Mouse (Mus musculus): ENCODE measurements around the gene Gm3594. TPM values are rescaled to one million over a fixed set of nuclear protein-coding genes. Genes with fewer than 3 reads are reported as not detected.
"Not testable (repeated sequence)": the region's sequence is repeated elsewhere in the genome, so short reads cannot be mapped to it uniquely, and the experiment has no call there.

The Gm3594 gene
- polyA plus RNA-seq (2014; fragmentation: Nextera tagmentation; extraction: Ambion mirVana): not detected in 2 replicates

GRCm38 (mm10) chr14:6444511-6444910, at the start of gene Gm3594:
TSS of gene Gm3594 (minus strand) at chr14:6444611.
- H3K36me3 ChIP-seq (ENCODE audit: control insufficient read depth, insufficient read depth, low read length); DNase-seq (ENCODE audit: low spot score); H3K4me1 ChIP-seq (replicated peaks; ENCODE audit: control insufficient read depth, insufficient read depth, low read length); H3K4me3 ChIP-seq (ENCODE audit: low read depth, low read length); H3K27me3 ChIP-seq (ENCODE audit: control insufficient read depth, insufficient read depth, low read length); H3K9ac ChIP-seq (ENCODE audit: low read depth, low read length); H3K27ac ChIP-seq (ENCODE audit: low read depth, low read length); H3K9me3 ChIP-seq (ENCODE audit: control insufficient read depth, low read length); ATAC-seq (ENCODE audit: low FRiP score); H3K4me2 ChIP-seq (replicated peaks; ENCODE audit: low read depth, low read length): not testable (repeated sequence)
- no CpG with 5 or more reads among the region's 4 CpGs for WGBS

GRCm38 (mm10) chr14:6486331-6486730, 41.9 kb upstream of the Gm3594 start:
- 60% methylated on average over 1 of the region's 1 CpGs for WGBS
- H3K4me3 ChIP-seq (ENCODE audit: low read depth, low read length); H3K4me2 ChIP-seq (replicated peaks; ENCODE audit: low read depth, low read length); H3K27me3 ChIP-seq (ENCODE audit: control insufficient read depth, insufficient read depth, low read length); H3K36me3 ChIP-seq (ENCODE audit: control insufficient read depth, insufficient read depth, low read length); H3K27ac ChIP-seq (ENCODE audit: low read depth, low read length); H3K4me1 ChIP-seq (replicated peaks; ENCODE audit: control insufficient read depth, insufficient read depth, low read length); DNase-seq (ENCODE audit: low spot score); ATAC-seq (ENCODE audit: low FRiP score); H3K9ac ChIP-seq (ENCODE audit: low read depth, low read length); H3K9me3 ChIP-seq (ENCODE audit: control insufficient read depth, low read length): not testable (repeated sequence)

- not testable (repeated sequence) for H3K36me3 ChIP-seq (ENCODE audit: control insufficient read depth, insufficient read depth, low read length); H3K27ac ChIP-seq (ENCODE audit: low read depth, low read length); H3K4me1 ChIP-seq (replicated peaks; ENCODE audit: control insufficient read depth, insufficient read depth, low read length); DNase-seq (ENCODE audit: low spot score); H3K27me3 ChIP-seq (ENCODE audit: control insufficient read depth, insufficient read depth, low read length); H3K4me3 ChIP-seq (ENCODE audit: low read depth, low read length); H3K4me2 ChIP-seq (replicated peaks; ENCODE audit: low read depth, low read length); H3K9me3 ChIP-seq (ENCODE audit: control insufficient read depth, low read length); H3K9ac ChIP-seq (ENCODE audit: low read depth, low read length); ATAC-seq (ENCODE audit: low FRiP score)
- no CpG with 5 or more reads among the region's 1 CpGs for WGBS
Observed at GRCm38 (mm10) chr14:6485541-6485940, 41.1 kb upstream of the Gm3594 start.

GRCm38 (mm10) chr14:6482126-6482525, 37.7 kb upstream of the Gm3594 start:
- not testable (repeated sequence) for H3K27me3 ChIP-seq (ENCODE audit: control insufficient read depth, insufficient read depth, low read length); ATAC-seq (ENCODE audit: low FRiP score); H3K27ac ChIP-seq (ENCODE audit: low read depth, low read length); H3K9ac ChIP-seq (ENCODE audit: low read depth, low read length); DNase-seq (ENCODE audit: low spot score); H3K9me3 ChIP-seq (ENCODE audit: control insufficient read depth, low read length); H3K4me2 ChIP-seq (replicated peaks; ENCODE audit: low read depth, low read length); H3K36me3 ChIP-seq (ENCODE audit: control insufficient read depth, insufficient read depth, low read length); H3K4me3 ChIP-seq (ENCODE audit: low read depth, low read length); H3K4me1 ChIP-seq (replicated peaks; ENCODE audit: control insufficient read depth, insufficient read depth, low read length)
- WGBS: 80% methylated on average over 7 of the region's 8 CpGs

- H3K9ac ChIP-seq (ENCODE audit: low read depth, low read length); ATAC-seq (ENCODE audit: low FRiP score); H3K27ac ChIP-seq (ENCODE audit: low read depth, low read length); H3K9me3 ChIP-seq (ENCODE audit: control insufficient read depth, low read length); DNase-seq (ENCODE audit: low spot score); H3K27me3 ChIP-seq (ENCODE audit: control insufficient read depth, insufficient read depth, low read length); H3K4me1 ChIP-seq (replicated peaks; ENCODE audit: control insufficient read depth, insufficient read depth, low read length); H3K4me2 ChIP-seq (replicated peaks; ENCODE audit: low read depth, low read length); H3K36me3 ChIP-seq (ENCODE audit: control insufficient read depth, insufficient read depth, low read length); H3K4me3 ChIP-seq (ENCODE audit: low read depth, low read length): not testable (repeated sequence)
- 84% methylated on average over 1 of the region's 1 CpGs for WGBS
Observed at GRCm38 (mm10) chr14:6471856-6472255, 27.4 kb upstream of the Gm3594 start.

- not testable (repeated sequence) for DNase-seq (ENCODE audit: low spot score); H3K4me3 ChIP-seq (ENCODE audit: low read depth, low read length); H3K4me2 ChIP-seq (replicated peaks; ENCODE audit: low read depth, low read length); H3K27me3 ChIP-seq (ENCODE audit: control insufficient read depth, insufficient read depth, low read length); H3K9ac ChIP-seq (ENCODE audit: low read depth, low read length); H3K9me3 ChIP-seq (ENCODE audit: control insufficient read depth, low read length); H3K4me1 ChIP-seq (replicated peaks; ENCODE audit: control insufficient read depth, insufficient read depth, low read length); ATAC-seq (ENCODE audit: low FRiP score); H3K36me3 ChIP-seq (ENCODE audit: control insufficient read depth, insufficient read depth, low read length); H3K27ac ChIP-seq (ENCODE audit: low read depth, low read length)
- WGBS: 89% methylated on average over 2 of the region's 4 CpGs
Observed at GRCm38 (mm10) chr14:6440774-6441173, 3.6 kb downstream of the Gm3594 start.

- not testable (repeated sequence) for DNase-seq (ENCODE audit: low spot score); H3K9ac ChIP-seq (ENCODE audit: low read depth, low read length); H3K4me1 ChIP-seq (replicated peaks; ENCODE audit: control insufficient read depth, insufficient read depth, low read length); H3K36me3 ChIP-seq (ENCODE audit: control insufficient read depth, insufficient read depth, low read length); H3K9me3 ChIP-seq (ENCODE audit: control insufficient read depth, low read length); ATAC-seq (ENCODE audit: low FRiP score); H3K4me3 ChIP-seq (ENCODE audit: low read depth, low read length); H3K27me3 ChIP-seq (ENCODE audit: control insufficient read depth, insufficient read depth, low read length); H3K4me2 ChIP-seq (replicated peaks; ENCODE audit: low read depth, low read length); H3K27ac ChIP-seq (ENCODE audit: low read depth, low read length)
- 75% methylated on average over 1 of the region's 5 CpGs for WGBS
Observed at GRCm38 (mm10) chr14:6440206-6440605, 4.2 kb downstream of the Gm3594 start.

GRCm38 (mm10) chr14:6426766-6427165, 17.6 kb downstream of the Gm3594 start:
- not testable (repeated sequence) for H3K9ac ChIP-seq (ENCODE audit: low read depth, low read length); H3K27me3 ChIP-seq (ENCODE audit: control insufficient read depth, insufficient read depth, low read length); ATAC-seq (ENCODE audit: low FRiP score); H3K4me3 ChIP-seq (ENCODE audit: low read depth, low read length); H3K4me1 ChIP-seq (replicated peaks; ENCODE audit: control insufficient read depth, insufficient read depth, low read length); H3K4me2 ChIP-seq (replicated peaks; ENCODE audit: low read depth, low read length); DNase-seq (ENCODE audit: low spot score); H3K27ac ChIP-seq (ENCODE audit: low read depth, low read length); H3K9me3 ChIP-seq (ENCODE audit: control insufficient read depth, low read length); H3K36me3 ChIP-seq (ENCODE audit: control insufficient read depth, insufficient read depth, low read length)
- no CpG with 5 or more reads among the region's 42 CpGs for WGBS

- H3K4me3 ChIP-seq (ENCODE audit: low read depth, low read length); H3K27ac ChIP-seq (ENCODE audit: low read depth, low read length); H3K27me3 ChIP-seq (ENCODE audit: control insufficient read depth, insufficient read depth, low read length); ATAC-seq (ENCODE audit: low FRiP score); H3K4me1 ChIP-seq (replicated peaks; ENCODE audit: control insufficient read depth, insufficient read depth, low read length); H3K9ac ChIP-seq (ENCODE audit: low read depth, low read length); H3K36me3 ChIP-seq (ENCODE audit: control insufficient read depth, insufficient read depth, low read length); H3K9me3 ChIP-seq (ENCODE audit: control insufficient read depth, low read length); DNase-seq (ENCODE audit: low spot score): not testable (repeated sequence)
- whole genome bisulfite sequencing: 34% methylated on average over 18 of the region's 22 CpGs
- 0 out of 2 replicates have a peak overlapping the region, but pooled peaks have one; percentile 23 for H3K4me2 ChIP-seq (replicated peaks; ENCODE audit: low read depth, low read length)
Observed at GRCm38 (mm10) chr14:6426353-6426752, 18.1 kb downstream of the Gm3594 start.

All from hindbrain, embryonic 11.5 days (tissue).